Mouse (Mus musculus): Measurements from ENCODE around the gene Pik3r2. TPM values are rescaled to one million over a fixed set of nuclear protein-coding genes. Genes with fewer than 3 reads are reported as not detected.
A peak's percentile ranks its signal among the peaks of the same experiment; 100 is the strongest.

Gene Pik3r2
- polyA plus RNA-seq, 1 experiment: 130 TPM

GRCm38 (mm10) chr8:70760350-70760749 is 16.2 kb downstream of the Pik3r2 start:
- Histone ChIP-seq H3K4me3 (peak overlapping the region; percentile 41), H3K27me3 (ENCODE audit: control insufficient read depth, insufficient read depth, insufficient read length) (no peaks in the 10 kb centered on the region), H3ac (ENCODE audit: control insufficient read depth, insufficient read length) (peak overlapping the region; percentile 79), H3K36me3 (ENCODE audit: control insufficient read depth, insufficient read depth) (no peaks in the 10 kb centered on the region), H3K79me2 (ENCODE audit: control insufficient read depth, insufficient read depth) (no peaks in the 10 kb centered on the region), H3K4me2 (ENCODE audit: low read depth) (peak overlapping the region; percentile 81)
- TF ChIP-seq CEBPB (IDR thresholded peaks at IDR 0.05; ENCODE audit: insufficient read depth, poor library complexity, severe bottlenecking) (no peak), REST (IDR thresholded peaks at IDR 0.05; ENCODE audit: insufficient read depth, insufficient read length) (no peak), POLR2AphosphoS2 (IDR thresholded peaks at IDR 0.05; ENCODE audit: insufficient read length, low read depth) (no peak), USF1 (IDR thresholded peaks at IDR 0.05; ENCODE audit: low read depth) (no peak), TCF12 (IDR thresholded peaks at IDR 0.05; ENCODE audit: insufficient read depth, poor library complexity, severe bottlenecking) (no peak), MYOG (IDR thresholded peaks at IDR 0.05; ENCODE audit: control insufficient read depth in 1 of 3, insufficient read depth in 1 of 3, insufficient read length in 2 of 3, low read depth in 2 of 3) (no peak), MAX (IDR thresholded peaks at IDR 0.05; ENCODE audit: low read depth) (no peak), MYOD1 (IDR thresholded peaks at IDR 0.05; ENCODE audit: control insufficient read depth in 1 of 3, insufficient read length in 2 of 3, low read depth in 2 of 3) (no peak), POLR2A (IDR thresholded peaks at IDR 0.05; ENCODE audit: insufficient read length, low read depth) (no peak), TCF3 (IDR thresholded peaks at IDR 0.05; ENCODE audit: insufficient read length, low read depth) (no peak), E2F4 (IDR thresholded peaks at IDR 0.05; ENCODE audit: insufficient read depth) (no peak), SRF (IDR thresholded peaks at IDR 0.05; ENCODE audit: control insufficient read depth, insufficient read length, low read depth) (no peak)

DNA sequence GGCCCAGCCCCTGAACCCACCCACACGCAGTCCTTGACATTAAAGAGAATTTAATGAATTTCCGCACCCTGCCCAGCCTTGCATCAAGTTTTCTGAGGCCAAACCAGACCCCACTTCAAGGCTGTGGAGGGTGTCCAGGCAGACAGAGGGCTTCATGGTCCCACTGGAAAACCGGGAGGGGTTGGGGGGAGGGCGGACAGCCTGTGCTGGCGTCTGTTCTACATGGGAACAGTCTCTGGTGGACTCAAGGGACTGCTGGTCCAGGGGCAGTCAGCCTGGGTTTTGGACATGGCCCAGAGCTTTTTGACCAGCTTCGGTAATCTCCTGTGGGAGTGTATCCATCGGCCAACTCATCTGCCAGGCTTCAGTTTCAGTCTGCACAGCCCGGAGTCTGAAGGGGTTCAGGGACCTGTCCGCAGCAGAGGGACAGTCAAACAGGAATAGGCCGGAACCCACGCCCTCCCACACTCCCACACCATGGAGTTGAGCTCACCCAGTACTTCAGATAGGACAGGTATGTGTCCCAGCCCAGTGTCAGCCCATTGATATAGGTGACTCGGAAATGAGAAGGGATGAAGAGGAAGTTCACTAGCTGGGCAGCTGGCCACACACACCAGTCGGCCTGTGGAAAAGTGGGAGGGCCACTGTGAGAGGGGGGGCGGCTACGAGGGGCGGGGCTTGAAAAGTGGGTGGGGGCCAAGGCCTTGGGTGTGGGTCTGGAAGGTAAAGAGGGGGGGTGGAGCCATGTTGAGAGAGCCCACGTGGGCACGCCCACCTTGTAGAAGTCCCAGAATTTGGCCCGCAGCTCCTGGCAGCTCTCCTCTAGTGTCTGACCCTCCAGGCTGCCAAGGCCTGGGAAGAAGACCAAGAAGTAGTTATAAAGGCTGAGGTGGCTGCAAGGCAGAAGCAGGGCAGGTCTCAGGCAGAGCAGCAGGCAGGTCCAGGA is 17.6 kb downstream of the Pik3r2 start:
- Histone ChIP-seq H3K36me3 (ENCODE audit: control insufficient read depth, insufficient read depth) (no peaks in the 10 kb centered on the region), H3K4me3 (peak overlapping the region; percentile 41), H3ac (ENCODE audit: control insufficient read depth, insufficient read length) (no peak overlapping the region), H3K4me2 (ENCODE audit: low read depth) (peak overlapping the region; percentile 81), H3K27me3 (ENCODE audit: control insufficient read depth, insufficient read depth, insufficient read length) (no peaks in the 10 kb centered on the region), H3K79me2 (ENCODE audit: control insufficient read depth, insufficient read depth) (no peaks in the 10 kb centered on the region)
- TF ChIP-seq REST (IDR thresholded peaks at IDR 0.05; ENCODE audit: insufficient read depth, insufficient read length) (no peak), POLR2AphosphoS2 (IDR thresholded peaks at IDR 0.05; ENCODE audit: insufficient read length, low read depth) (peak; percentile 18)

GRCm38 (mm10) chr8:70758308-70758615 is 18.3 kb downstream of the Pik3r2 start:
- Histone ChIP-seq H3K27me3 (ENCODE audit: control insufficient read depth, insufficient read depth, insufficient read length) (no peaks in the 10 kb centered on the region), H3K36me3 (ENCODE audit: control insufficient read depth, insufficient read depth) (no peaks in the 10 kb centered on the region), H3K4me2 (ENCODE audit: low read depth) (no peak overlapping the region), H3K79me2 (ENCODE audit: control insufficient read depth, insufficient read depth) (no peaks in the 10 kb centered on the region), H3K4me3 (no peak overlapping the region), H3ac (ENCODE audit: control insufficient read depth, insufficient read length) (no peak overlapping the region)
- TF ChIP-seq TCF3 (IDR thresholded peaks at IDR 0.05; ENCODE audit: insufficient read length, low read depth) (no peak), POLR2AphosphoS2 (IDR thresholded peaks at IDR 0.05; ENCODE audit: insufficient read length, low read depth) (no peak), TCF12 (IDR thresholded peaks at IDR 0.05; ENCODE audit: insufficient read depth, poor library complexity, severe bottlenecking) (no peak), USF1 (IDR thresholded peaks at IDR 0.05; ENCODE audit: low read depth) (no peak), MAX (IDR thresholded peaks at IDR 0.05; ENCODE audit: low read depth) (no peak), REST (IDR thresholded peaks at IDR 0.05; ENCODE audit: insufficient read depth, insufficient read length) (no peak), E2F4 (IDR thresholded peaks at IDR 0.05; ENCODE audit: insufficient read depth) (no peak), SRF (IDR thresholded peaks at IDR 0.05; ENCODE audit: control insufficient read depth, insufficient read length, low read depth) (no peak), CEBPB (IDR thresholded peaks at IDR 0.05; ENCODE audit: insufficient read depth, poor library complexity, severe bottlenecking) (no peak), MYOD1 (IDR thresholded peaks at IDR 0.05; ENCODE audit: control insufficient read depth in 1 of 3, insufficient read length in 2 of 3, low read depth in 2 of 3) (no peak), POLR2A (IDR thresholded peaks at IDR 0.05; ENCODE audit: insufficient read length, low read depth) (no peak), MYOG (IDR thresholded peaks at IDR 0.05; ENCODE audit: control insufficient read depth in 1 of 3, insufficient read depth in 1 of 3, insufficient read length in 2 of 3, low read depth in 2 of 3) (no peak)

DNA sequence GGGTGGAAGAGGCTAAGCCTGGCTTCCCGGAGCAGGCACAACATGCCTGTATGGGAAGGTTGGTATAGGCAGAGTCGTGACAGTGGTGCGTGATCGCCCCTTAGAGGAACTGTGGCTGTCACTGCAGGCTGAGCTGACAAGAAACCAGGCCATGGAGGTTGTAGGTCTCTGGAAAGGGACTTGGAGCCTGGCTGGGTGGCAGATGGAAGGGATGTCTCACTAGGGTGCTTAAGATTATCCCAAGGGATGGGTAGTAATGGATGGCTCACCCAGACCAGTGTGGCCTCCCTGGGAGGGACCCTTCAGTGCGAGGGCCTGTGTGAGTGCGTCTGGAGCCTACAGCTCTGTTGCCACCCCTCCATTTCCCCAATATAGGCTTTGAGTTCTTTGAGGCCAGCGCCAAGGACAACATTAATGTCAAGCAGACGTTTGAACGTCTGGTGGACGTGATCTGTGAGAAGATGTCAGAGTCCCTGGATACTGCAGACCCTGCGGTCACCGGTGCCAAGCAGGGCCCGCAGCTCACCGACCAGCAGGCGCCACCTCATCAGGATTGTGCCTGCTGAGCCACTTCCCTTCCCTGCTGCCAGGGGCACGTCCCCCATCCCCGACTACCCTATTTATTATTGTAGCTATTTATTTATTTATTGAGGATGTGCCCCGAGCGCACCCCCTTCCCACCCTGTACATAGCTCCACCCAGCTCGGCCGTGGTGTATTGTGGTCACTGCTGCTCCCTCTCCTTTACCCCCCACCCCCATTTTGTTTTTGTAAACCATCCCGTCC is 18.8 kb downstream of the Pik3r2 start:
- no peak overlapping the region for H3K4me3 ChIP-seq
- no peaks in the 10 kb centered on the region for H3K79me2 ChIP-seq (ENCODE audit: control insufficient read depth, insufficient read depth)
- TF ChIP-seq TCF12 (IDR thresholded peaks at IDR 0.05; ENCODE audit: insufficient read depth, poor library complexity, severe bottlenecking) (no peak), POLR2AphosphoS2 (IDR thresholded peaks at IDR 0.05; ENCODE audit: insufficient read length, low read depth) (peak; percentile 33), POLR2A (IDR thresholded peaks at IDR 0.05; ENCODE audit: insufficient read length, low read depth) (peak; percentile 31)
- H3ac ChIP-seq (ENCODE audit: control insufficient read depth, insufficient read length): no peak overlapping the region
- H3K27me3 ChIP-seq (ENCODE audit: control insufficient read depth, insufficient read depth, insufficient read length): no peaks in the 10 kb centered on the region
- H3K36me3 ChIP-seq (ENCODE audit: control insufficient read depth, insufficient read depth): no peaks in the 10 kb centered on the region
- H3K4me2 ChIP-seq (ENCODE audit: low read depth): no peak overlapping the region
